Mouse (Mus musculus): Measurements from ENCODE around the gene Rnaset2a. TPM values are rescaled to one million over a fixed set of nuclear protein-coding genes. Genes with fewer than 3 reads are reported as not detected.
"Not testable (repeated sequence)": the region's sequence is repeated elsewhere in the genome, so short reads cannot be mapped to it uniquely, and the experiment has no call there.

Gene Rnaset2a
- 10 to 100 TPM in 2 of 4 experiments, 1 to 10 TPM in 2; 4.9 to 12.7 (median 9.8) TPM for total RNA-seq (2022)

DNA sequence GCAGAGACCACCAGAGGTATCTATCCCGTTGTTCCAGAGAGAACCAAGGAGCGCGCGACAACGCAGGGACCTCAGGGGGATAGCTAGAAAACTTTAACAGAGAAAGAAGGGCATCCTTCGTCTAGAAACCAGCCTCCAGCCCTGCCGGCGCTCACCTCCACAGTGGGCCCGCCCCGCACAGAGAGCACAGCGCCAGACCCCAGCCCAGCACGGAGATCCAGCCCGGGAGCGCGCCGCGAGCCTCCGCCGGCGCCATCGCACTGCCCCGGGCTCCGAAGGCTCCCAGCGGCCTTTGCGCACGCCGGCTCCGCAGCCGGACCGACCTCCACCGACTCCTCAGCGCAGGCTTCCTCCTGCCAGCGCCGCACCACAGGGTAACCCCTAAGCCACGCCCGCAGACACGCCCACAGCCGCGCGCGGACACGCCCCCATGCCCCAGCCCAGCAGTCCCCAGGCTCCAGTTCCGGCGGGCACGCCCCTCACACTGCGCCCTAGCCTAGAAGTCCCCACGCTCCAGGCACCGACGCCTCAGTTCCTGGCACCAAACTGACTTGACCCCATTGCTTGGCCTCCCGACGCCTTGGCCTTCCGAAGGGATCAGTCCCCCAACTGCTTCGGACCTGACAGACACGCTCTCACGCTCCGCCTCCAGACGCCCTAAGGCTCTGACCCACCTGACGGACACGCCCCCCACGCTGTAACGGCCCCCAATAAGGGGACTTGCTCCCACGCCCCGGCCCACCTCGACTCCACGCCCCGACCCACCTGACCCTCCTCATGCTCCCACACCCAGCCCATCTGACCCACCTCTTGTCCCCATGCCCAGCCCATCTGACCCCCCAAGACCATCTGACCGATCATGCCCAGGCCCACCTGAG is at the start of gene Rnaset2a, which contains the start of gene Gm49673:
Gene Rnaset2a (minus strand): TSS at position 659 of the 878 bp plus-strand sequence.
Gene Gm49673 (minus strand): TSS at position 350 of the 878 bp plus-strand sequence.
- DNase-seq (ENCODE audit: low spot score in 2 of 2), result peak in 1 of 2 experiments; percentile 18

DNA sequence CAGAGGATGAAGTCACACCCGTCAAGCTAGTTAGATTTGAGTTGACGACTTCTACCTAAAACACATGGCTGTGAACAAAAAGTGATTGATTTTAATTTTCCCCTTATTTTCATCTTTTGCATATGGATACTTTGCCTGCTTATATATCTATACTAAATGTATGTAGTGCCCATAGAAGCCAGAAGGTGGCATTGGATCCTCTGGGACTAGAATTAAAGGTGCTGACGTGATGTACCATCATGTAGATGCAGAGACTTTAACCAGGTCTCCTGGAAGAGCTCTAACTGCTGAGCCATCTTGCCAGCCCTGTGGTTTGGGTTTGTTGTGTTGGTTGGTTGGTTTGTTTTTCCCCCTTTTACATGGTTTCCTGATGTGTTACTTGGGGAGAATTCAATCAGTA is 49.8 kb upstream of the Rnaset2a start:
- DNase-seq (ENCODE audit: low spot score in 2 of 2), result no peak

DNA sequence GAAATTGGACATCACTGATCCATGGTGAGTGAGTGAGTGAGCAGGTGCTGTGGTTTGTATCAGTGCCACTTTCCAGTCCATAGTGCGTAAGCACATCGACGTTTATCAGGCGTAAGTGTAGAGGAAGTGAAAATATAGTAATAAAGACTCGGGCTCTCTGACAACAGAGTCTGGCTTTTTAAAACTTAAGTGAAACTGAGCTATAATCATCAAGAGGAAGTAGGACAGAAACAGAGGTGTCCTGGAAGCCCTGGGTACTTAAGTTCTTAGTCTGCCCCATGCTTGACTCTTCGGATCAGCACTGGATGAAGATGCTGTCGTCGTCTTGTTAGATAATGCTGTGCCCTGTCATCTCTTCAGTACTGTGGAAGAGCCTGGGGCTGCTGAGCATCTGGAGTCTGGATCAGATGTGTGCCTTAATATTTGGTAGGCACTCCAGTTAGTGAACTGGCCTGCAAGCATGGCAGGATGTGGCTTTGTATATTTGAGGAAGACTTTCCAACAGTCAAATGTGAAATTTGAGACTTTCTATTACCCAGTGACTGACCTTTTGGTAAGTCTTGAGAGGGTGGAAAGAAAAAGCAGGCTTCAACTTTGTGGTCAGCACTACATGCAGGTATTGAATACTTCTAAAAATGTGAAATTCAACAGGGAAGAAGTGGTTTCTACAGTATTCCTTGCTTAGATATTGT is 47.9 kb upstream of the Rnaset2a start:
- DNase-seq (ENCODE audit: low spot score in 2 of 2), result no peak

DNA sequence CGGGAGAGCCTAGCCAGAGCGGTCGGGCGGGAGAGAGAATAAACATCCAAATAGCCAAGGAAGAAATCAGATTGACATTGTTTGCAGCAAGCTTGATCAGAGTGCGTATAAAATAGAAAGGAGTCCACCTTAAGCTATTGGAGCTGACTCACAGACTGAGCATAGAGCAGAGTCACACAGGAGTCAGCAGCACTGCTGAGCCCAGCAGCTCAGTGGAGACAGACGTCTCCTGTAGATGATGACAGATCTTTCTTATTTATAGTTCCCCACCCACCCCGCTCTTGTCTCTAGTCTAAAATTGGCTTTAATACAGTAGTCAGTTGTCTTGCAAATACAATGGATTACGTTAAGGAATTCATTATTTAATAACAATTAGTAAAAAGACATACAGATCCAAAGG is 45.8 kb upstream of the Rnaset2a start:
- DNase-seq (ENCODE audit: low spot score in 2 of 2), result no peak

DNA sequence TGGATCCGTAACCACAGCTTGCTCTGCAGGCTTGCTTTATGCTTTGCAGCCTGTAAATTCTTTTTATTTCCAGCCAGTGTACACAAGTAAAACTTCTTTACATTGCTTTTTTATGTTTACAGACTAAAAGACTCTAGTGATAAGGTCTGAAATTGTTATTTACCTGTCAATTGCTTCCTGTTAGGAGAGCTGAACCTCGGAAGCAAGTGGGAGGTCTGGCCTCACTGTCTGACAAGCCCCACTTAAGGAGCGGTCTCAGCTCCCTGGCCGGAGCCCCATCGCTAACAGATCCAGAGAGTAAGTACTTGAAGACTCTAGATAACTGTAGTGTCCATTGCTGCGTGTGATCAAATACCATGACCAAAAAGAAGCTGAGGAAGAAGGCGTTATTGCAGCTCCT is 36.3 kb upstream of the Rnaset2a start:
- DNase-seq (ENCODE audit: low spot score in 2 of 2), result no peak

DNA sequence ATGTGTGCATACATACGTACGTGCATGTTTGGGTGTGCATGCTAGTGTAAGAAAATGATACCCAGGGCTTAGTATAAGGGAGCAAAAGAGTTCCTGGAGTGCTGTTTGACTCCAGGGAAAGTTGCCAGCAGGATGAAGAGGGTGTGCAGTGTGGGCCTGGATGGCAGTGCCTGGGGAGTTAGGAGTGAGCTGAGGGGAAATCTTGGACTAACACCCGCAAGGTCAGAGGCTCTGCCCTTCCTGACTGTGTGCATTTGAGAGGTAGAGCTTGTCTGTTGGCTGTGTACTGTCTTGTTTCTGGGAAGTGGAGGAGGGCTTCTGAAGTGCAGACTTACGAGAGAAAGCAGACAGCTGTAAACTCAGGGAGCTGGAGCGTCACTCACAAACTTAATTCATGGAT is 35.9 kb upstream of the Rnaset2a start:
- no peak for DNase-seq (ENCODE audit: low spot score in 2 of 2)

DNA sequence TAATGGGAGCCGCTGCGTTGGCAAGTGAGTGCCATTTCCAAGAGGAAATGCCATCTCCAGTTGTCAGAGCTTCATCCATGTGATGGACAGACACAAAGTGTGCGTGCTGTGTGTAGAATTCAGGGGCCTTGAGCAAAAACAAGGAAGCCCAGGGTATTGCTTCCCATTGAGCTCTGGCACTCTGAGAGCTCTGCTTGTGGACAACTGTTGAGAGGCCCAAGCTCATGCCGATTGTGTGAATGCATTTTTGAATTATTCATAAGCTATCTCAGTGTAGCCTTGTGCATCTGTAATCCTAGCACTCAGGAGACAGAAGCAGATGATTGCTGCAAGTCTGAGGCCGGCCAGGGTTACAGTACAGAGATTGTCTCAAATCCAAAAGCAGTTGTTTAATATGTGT is 29.2 kb upstream of the Rnaset2a start:
- DNase-seq (ENCODE audit: low spot score in 2 of 2), result no peak

DNA sequence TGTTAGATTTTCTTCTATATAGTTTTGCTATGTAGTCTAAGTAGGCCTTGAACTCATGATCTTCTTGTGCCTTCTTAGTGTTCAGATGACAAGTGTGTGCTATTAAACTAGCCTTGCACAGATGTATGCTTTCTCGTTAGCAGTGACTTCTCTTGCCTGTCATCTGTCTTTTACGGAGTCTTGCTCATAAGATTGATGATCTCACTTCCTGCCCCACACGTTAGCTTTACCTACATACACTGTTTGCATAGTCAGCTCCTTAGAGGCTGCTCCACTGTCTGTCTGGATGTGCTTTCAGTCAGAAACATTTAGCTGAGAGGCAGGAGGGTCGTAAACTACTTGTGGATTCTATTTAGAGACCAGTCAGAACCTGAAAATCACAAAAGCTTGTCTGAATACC is 23.2 kb upstream of the Rnaset2a start:
- DNase-seq (ENCODE audit: low spot score in 2 of 2), result no peak

DNA sequence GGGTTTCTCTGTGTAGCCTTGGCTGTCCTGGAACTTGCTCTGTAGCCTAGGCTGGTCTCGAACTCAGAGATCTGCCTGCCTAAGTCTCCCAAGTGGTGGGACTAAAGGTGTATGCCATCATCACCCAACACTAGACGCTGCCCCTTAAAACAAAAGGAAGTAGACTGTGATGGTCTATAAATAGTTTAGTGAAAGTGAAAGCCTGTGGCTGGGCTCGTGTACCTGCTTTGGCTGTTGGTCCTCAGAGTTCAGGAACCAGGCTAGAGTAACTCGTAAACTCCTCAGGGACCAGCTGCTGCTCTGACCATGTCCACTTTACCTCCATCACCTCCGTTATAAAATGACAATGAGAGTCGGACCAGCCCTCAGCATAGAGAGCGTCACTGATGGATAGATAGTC is 22.4 kb upstream of the Rnaset2a start:
- no peak for DNase-seq (ENCODE audit: low spot score in 2 of 2)

DNA sequence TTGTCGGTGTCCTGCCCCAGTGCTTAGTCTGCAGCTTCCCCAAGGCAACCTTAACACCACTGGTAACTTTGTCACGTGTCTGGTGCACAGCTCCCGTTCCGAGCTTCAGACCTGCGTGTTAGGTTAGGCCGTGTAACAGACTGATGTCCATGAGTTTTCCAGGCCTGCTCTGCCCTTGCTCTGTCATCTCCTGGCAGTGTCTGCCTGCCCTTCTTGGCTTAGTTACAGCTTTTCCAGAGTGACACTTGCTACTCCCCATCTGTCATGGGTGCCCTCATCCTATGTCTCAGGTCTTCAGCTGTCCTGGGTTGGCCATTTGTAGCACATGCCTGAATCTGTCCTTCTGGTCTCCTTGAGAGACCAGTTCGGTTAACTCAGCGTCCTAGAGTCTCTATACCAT is 19.5 kb upstream of the Rnaset2a start:
- DNase-seq (ENCODE audit: low spot score in 2 of 2), result not testable (repeated sequence)

DNA sequence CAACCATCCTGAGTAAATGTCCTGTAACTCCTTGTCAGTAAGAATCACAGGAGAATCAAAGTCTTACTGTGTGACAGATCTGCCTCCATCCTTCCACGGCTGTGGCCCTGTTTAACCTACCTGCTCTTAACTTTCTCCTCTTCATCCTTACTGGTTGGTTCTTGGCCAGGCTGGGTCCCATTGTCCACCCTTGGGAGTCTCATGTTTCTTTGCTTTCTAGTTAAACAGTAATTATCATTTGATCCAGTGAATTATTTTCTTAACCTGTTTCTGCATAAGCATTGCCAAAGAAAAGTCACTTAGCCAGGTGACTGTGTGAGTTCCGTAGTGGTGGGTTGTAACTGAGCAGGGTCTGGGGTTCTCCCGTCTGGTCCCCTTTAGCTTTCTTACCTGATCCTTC is 18.6 kb upstream of the Rnaset2a start:
- DNase-seq (ENCODE audit: low spot score in 2 of 2), result not testable (repeated sequence)

DNA sequence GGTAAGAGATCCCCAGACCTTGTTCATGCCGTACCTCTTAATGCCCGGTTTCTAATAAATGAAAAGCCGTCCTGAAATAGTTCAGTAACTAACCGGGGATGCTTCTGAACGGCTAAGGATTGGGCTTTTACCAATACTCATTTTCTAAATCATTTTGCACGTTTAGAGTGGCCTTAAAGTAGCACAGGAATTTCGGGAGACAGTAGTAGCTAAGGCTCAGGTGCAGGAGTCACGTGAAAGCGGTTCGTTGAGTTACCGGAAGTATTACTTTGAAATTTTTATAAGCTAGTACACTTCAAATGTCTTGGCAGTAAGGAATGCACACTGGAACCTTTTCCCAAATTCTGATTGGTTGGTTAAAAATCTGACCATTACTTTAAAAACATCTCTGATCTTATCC is 18.1 kb upstream of the Rnaset2a start:
- DNase-seq (ENCODE audit: low spot score in 2 of 2), result not testable (repeated sequence)

DNA sequence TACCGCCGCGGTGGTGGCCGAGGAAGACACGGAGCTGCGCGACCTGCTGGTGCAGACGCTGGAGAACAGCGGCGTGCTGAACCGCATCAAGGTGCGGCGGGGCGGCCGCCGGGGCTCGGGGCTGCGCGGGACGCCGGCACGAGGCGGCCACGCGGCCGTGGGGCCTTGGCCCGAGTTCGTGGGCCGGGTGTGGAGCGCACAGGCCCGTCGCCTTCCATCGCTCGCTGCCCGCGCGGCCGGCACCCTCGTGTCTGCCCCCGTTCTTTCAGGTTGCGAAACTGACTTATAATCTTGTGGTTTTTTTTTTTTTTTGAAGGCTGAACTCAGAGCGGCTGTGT is 17.7 kb upstream of the Rnaset2a start:
- peak in 1 of 2 experiments; percentile 21 for DNase-seq (ENCODE audit: low spot score in 2 of 2)

DNA sequence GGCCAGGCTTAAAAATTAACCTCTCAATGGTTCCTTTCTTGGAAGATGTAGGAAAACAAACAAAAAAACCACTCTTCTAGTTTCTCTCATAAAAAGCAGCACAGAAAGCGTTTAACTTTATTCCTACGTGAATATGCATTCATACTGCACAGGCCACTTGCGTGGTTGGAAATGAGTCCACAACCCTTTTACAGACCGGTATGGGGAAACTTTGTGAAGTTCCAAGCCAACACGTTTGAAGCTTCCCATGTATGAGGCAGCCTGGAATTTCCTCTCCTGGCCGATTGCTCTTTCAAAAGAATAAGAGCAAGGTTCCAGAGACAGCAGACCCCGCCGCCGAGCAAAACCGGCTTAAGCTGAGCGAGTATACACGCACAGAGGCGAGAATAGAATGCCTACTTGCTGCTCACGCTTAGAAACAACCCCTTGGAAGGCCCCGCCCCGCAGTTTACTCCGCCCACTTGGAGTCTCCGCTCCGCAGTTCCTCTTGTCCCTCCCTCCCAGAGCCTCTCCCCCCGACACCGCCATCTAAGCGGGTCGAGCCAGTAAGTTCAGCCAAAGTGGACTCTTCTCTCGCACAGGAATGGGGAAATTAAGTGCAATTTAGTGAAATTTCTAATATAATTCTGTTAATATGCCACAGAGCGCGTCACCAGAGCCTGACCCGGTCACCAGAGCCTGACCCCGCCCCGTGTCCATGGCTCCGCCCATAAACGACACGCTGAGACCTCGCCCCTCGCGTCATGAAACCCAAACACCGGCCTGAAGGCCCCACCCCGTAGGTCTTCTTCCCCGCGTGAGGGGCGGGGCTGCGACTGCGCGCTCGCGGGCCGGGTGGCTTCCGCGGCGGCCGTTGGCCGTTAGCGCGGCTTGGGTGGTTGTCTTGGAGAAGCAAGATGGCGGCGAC is 17.1 kb upstream of the Rnaset2a start, which contains the start of gene Fgfr1op:
Gene Fgfr1op (plus strand): TSS at position 801 of the 907 bp plus-strand sequence.
- DNase-seq (ENCODE audit: low spot score in 2 of 2), result peak; percentile 63 to 71

DNA sequence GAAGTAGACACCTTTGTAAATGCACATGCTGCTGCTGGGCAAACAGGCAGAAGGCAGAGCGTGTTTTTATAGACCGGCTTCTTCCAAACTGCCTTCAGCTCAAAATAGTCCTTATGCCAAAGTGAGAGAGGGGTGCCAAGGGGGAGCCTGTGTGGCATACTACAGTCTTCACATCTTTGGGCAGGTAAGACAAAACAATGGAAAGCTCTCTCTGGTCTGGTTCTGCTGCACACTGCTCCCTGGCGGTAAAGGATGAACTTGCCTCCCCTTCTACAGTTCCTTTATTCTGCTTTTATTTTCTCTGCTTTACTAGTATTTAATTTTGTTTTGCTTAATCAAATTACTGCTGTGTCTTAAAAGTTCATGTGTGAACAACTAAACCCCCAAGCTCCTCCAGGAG is 13.1 kb upstream of the Rnaset2a start:
- peak in 1 of 2 experiments; percentile 59 for DNase-seq (ENCODE audit: low spot score in 2 of 2)

DNA sequence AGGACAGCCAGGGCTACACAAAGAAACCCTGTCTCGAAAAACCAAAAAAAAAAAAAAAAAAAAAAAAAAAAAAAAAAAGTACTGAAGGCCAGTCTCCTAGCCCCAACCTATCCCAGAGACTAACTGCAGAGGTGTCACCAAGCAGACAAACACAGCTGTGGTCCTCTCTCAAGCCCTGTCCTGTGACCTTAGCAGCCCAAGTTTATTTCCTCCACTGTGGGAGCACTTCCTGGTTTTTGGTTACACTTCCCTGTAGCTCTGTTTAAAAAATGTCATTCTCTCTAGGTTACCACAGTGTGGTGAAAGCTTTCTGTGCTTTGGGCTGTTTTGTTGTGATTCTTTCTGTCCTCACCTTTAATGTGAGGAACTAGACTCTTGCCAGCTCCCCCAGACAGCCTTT is 10.7 kb upstream of the Rnaset2a start:
- not testable (repeated sequence) for DNase-seq (ENCODE audit: low spot score in 2 of 2)

DNA sequence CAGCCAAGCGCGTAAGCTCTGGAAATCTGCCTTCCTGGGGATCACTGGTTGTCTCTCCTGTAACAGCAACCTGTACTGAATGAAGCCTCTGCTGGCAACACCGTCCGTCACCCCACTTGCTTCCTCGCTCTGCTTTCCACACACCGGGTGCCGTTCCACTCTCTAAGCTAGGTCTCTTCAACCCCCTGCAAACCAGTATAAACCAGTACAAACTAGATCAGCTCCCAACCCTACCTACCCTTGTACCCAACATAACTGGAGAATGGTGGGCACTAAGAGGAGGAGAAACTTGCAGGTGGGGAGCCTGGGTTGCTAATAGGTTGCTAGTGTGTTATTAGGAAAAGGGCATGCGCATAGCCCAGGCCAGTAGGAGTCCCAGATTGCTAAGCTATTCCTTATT is 8.1 kb upstream of the Rnaset2a start:
- not testable (repeated sequence) for DNase-seq (ENCODE audit: low spot score in 2 of 2)

DNA sequence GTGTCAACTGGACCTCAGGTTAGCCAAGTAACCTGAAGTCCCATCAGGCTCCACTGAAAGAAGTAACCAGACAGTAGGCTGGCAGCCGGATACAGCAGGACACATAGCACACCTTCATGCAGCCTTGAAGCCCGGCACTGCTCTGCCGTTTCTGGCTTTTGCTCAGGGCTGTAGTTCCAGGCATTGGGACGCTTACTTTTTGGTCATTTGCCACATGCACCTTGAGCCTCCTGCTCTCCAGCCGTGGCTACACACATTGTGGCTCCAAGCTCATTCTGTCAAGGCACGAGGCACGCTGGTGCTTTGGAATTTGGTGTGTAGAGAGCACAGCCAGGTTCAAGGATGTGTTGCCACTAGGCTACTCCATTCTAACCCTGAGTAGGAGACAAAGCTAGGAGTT is 7.1 kb upstream of the Rnaset2a start:
- not testable (repeated sequence) for DNase-seq (ENCODE audit: low spot score in 2 of 2)

DNA sequence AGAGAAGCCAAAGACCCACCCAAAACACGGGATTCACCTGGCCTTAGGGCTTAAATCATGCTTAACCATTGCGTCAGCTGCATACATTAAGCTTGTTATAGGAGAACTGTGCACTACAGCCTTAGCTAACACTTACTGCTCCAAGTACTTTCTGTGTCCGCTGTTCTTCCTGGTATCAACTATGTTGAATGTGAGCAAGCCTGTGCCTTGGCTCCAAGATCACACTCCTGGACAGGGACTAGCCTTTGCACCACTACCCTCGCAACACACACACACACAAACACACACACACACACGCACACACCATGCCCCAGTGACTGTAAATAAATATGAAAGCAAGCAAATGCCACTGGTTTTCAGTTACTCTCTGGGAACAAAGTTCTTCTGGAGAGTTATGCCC is 966 bp downstream of the Rnaset2a start:
- DNase-seq (ENCODE audit: low spot score in 2 of 2), result not testable (repeated sequence)

DNA sequence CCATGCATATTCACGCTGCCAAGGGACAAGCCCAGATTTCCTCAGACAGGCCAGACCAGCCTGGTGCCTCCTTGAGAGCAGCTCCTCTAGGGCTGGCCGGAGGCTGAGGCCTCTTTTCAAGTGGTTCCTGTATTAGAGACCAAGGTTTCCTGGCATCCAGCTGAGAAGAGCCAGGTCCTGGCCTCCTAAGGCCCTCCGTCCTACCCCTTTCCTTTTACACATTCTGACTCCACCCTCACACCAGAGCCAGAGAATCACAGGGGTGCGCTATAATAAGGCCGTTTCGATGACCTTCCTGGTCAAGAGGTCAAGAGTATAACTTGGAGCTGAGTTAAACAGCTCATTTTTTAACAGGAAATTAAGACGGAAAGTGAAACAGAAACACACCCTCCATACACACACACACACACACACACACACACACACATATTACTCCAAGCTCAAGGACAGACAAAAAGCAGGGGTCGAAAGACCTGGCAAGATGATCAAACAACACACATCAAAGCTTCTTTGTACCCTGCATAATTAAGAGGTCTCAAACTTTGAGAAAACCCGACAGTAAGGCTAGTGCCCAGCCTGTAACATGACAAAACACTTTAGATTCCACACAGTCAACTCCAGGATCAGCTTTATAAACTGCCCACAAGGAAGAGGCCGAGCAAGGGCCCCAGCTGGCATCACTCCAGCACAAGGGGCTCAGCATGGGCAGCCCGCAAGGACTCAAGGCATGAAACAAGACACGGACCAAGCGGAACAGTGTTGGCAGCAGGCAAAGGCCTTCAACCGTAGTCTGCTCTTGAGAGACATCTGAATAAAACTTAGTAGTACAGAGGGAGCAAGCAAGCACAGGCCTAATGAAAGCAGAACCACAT is 3.9 kb downstream of the Rnaset2a start:
- not testable (repeated sequence) for DNase-seq (ENCODE audit: low spot score in 2 of 2)

All from layer of hippocampus, adult 8-10 months (tissue).